Mouse (Mus musculus): ENCODE measurements around the gene Ntsr2. TPM values are rescaled to one million over a fixed set of nuclear protein-coding genes. Genes with fewer than 3 reads are reported as not detected.

Ntsr2 gene
- polyA plus RNA-seq, 1 experiment, result 1.5 TPM

- no peak for TF ChIP-seq CTCF (IDR thresholded peaks at IDR 0.05; ENCODE audit: borderline replicate concordance, extremely low read depth, insufficient read depth, insufficient read length)
- DNase-seq (ENCODE audit: low read depth), result no peak
These were observed 19.9 kb upstream of the Ntsr2 start for GRCm38 (mm10) chr12:16633235-16633634.

GRCm38 (mm10) chr12:16634075-16634813 lies 18.9 kb upstream of the Ntsr2 start:
- peak; percentile 65 for DNase-seq (ENCODE audit: low read depth)
- no peak for TF ChIP-seq POLR2A (IDR thresholded peaks at IDR 0.05; ENCODE audit: borderline replicate concordance, extremely low read depth, insufficient read depth, insufficient read length, poor library complexity, severe bottlenecking)
- TF ChIP-seq CTCF (IDR thresholded peaks at IDR 0.05; ENCODE audit: borderline replicate concordance, extremely low read depth, insufficient read depth, insufficient read length), result peak; percentile 73; the same call in 1 of the 2 replicates

GRCm38 (mm10) chr12:16635816-16636215 lies 17.4 kb upstream of the Ntsr2 start:
- DNase-seq (ENCODE audit: low read depth), result no peak

GRCm38 (mm10) chr12:16639078-16639771 lies 14.0 kb upstream of the Ntsr2 start:
- DNase-seq (ENCODE audit: low read depth), result no peak
- TF ChIP-seq POLR2A (IDR thresholded peaks at IDR 0.05; ENCODE audit: borderline replicate concordance, extremely low read depth, insufficient read depth, insufficient read length, poor library complexity, severe bottlenecking) (no peak), CTCF (IDR thresholded peaks at IDR 0.05; ENCODE audit: borderline replicate concordance, extremely low read depth, insufficient read depth, insufficient read length) (peak; percentile 49; the same call in 1 of the 2 replicates)

More at GRCm38 (mm10) chr12:16635816-16636215, 17.4 kb upstream of the Ntsr2 start:
- TF ChIP-seq CTCF (IDR thresholded peaks at IDR 0.05; ENCODE audit: borderline replicate concordance, extremely low read depth, insufficient read depth, insufficient read length) (no peak), POLR2A (IDR thresholded peaks at IDR 0.05; ENCODE audit: borderline replicate concordance, extremely low read depth, insufficient read depth, insufficient read length, poor library complexity, severe bottlenecking) (no peak)

- TF ChIP-seq POLR2A (IDR thresholded peaks at IDR 0.05; ENCODE audit: borderline replicate concordance, extremely low read depth, insufficient read depth, insufficient read length, poor library complexity, severe bottlenecking), result no peak
- TF ChIP-seq CTCF (IDR thresholded peaks at IDR 0.05; ENCODE audit: borderline replicate concordance, extremely low read depth, insufficient read depth, insufficient read length), result no peak
- no peak for DNase-seq (ENCODE audit: low read depth)
These were observed 13.1 kb upstream of the Ntsr2 start for GRCm38 (mm10) chr12:16640075-16640474.

- TF ChIP-seq CTCF (IDR thresholded peaks at IDR 0.05; ENCODE audit: borderline replicate concordance, extremely low read depth, insufficient read depth, insufficient read length) (peak; percentile 1; the same call in 1 of the 2 replicates), POLR2A (IDR thresholded peaks at IDR 0.05; ENCODE audit: borderline replicate concordance, extremely low read depth, insufficient read depth, insufficient read length, poor library complexity, severe bottlenecking) (no peak)
- DNase-seq (ENCODE audit: low read depth), result no peak
These were observed 11.2 kb upstream of the Ntsr2 start for GRCm38 (mm10) chr12:16642000-16642399.

- no peak for TF ChIP-seq POLR2A (IDR thresholded peaks at IDR 0.05; ENCODE audit: borderline replicate concordance, extremely low read depth, insufficient read depth, insufficient read length, poor library complexity, severe bottlenecking)
- TF ChIP-seq CTCF (IDR thresholded peaks at IDR 0.05; ENCODE audit: borderline replicate concordance, extremely low read depth, insufficient read depth, insufficient read length), result no peak
- DNase-seq (ENCODE audit: low read depth), result peak; percentile 93
These were observed 9.5 kb upstream of the Ntsr2 start for GRCm38 (mm10) chr12:16643508-16644345.

- TF ChIP-seq CTCF (IDR thresholded peaks at IDR 0.05; ENCODE audit: borderline replicate concordance, extremely low read depth, insufficient read depth, insufficient read length) (no peak), POLR2A (IDR thresholded peaks at IDR 0.05; ENCODE audit: borderline replicate concordance, extremely low read depth, insufficient read depth, insufficient read length, poor library complexity, severe bottlenecking) (no peak)
- no peak for DNase-seq (ENCODE audit: low read depth)
These were observed 8.5 kb upstream of the Ntsr2 start for GRCm38 (mm10) chr12:16644698-16645097.

GRCm38 (mm10) chr12:16646780-16647409 lies 6.3 kb upstream of the Ntsr2 start:
- no peak for DNase-seq (ENCODE audit: low read depth)
- TF ChIP-seq POLR2A (IDR thresholded peaks at IDR 0.05; ENCODE audit: borderline replicate concordance, extremely low read depth, insufficient read depth, insufficient read length, poor library complexity, severe bottlenecking) (no peak), CTCF (IDR thresholded peaks at IDR 0.05; ENCODE audit: borderline replicate concordance, extremely low read depth, insufficient read depth, insufficient read length) (no peak)

GRCm38 (mm10) chr12:16648273-16648672 lies 4.9 kb upstream of the Ntsr2 start:
- no peak for TF ChIP-seq POLR2A (IDR thresholded peaks at IDR 0.05; ENCODE audit: borderline replicate concordance, extremely low read depth, insufficient read depth, insufficient read length, poor library complexity, severe bottlenecking)
- no peak for TF ChIP-seq CTCF (IDR thresholded peaks at IDR 0.05; ENCODE audit: borderline replicate concordance, extremely low read depth, insufficient read depth, insufficient read length)

GRCm38 (mm10) chr12:16649819-16650218 lies 3.4 kb upstream of the Ntsr2 start:
- no peak for DNase-seq (ENCODE audit: low read depth)
- TF ChIP-seq POLR2A (IDR thresholded peaks at IDR 0.05; ENCODE audit: borderline replicate concordance, extremely low read depth, insufficient read depth, insufficient read length, poor library complexity, severe bottlenecking) (no peak), CTCF (IDR thresholded peaks at IDR 0.05; ENCODE audit: borderline replicate concordance, extremely low read depth, insufficient read depth, insufficient read length) (no peak)

More at GRCm38 (mm10) chr12:16648273-16648672, 4.9 kb upstream of the Ntsr2 start:
- DNase-seq (ENCODE audit: low read depth), result no peak
